Mouse (Mus musculus) olfactory bulb, adult 2 months (tissue): Measurements from ENCODE around the gene Taf10.

Experiments used
- CTCF ChIP-seq: fragments of 200-500 bp; IDR thresholded peaks from 2 replicates; pipeline ENCODE4 v1.5.1; 2012; ENCODE audit warnings: low read depth, mild to moderate bottlenecking, low read length, moderate library complexity; ENCODE audit not compliant: insufficient read depth
- POLR2A ChIP-seq: fragments of 200-500 bp; IDR thresholded peaks from 2 replicates; pipeline ENCODE4 v1.6.1; 2012; ENCODE audit warnings: mild to moderate bottlenecking, low read depth, low read length, moderate library complexity; ENCODE audit not compliant: insufficient read depth

DNA sequence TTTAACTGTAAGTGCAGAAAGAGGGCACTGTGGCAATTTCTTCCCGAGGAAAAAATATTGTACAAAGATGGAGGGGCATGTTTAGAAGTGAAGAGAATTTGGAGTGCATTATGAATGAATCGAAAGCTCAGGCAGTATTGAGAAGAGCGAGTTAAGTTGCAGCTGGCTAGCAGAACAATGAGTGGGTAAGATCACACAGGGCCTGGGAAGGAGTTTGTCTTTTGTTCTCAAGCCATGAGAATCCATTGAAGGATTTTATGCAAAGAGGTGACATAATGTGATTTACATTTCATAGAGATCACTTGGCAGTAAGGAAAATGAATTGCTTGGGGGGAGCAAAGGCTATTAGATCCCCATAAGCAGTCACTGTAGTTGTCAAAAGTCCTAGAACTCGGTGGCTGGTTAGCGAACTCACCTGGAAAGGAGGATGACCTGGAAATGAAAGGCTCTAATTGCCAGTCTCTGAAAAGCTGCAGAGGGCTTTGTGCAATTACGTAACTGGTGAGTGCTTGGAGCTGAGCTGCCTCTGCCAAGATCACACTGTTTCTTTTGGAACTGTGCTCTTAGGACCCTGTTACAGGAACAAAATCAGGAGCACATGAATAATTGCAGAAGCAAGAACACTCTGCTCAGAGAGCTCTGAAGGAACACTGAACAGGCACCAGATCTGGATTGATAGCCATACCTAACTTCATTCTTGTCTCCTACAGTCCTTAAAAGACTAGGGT is 15.3 kb downstream of the Taf10 start:
- TF ChIP-seq POLR2A (no peak), CTCF (no peak)
